Mouse (Mus musculus): Measurements from ENCODE around the gene Fbxo21. TPM values are rescaled to one million over a fixed set of nuclear protein-coding genes. Genes with fewer than 3 reads are reported as not detected.

Gene Fbxo21
- total RNA-seq, 4 experiments from 2014 or later: 29.2 to 43.0 (median 35.2) TPM

- no peak for DNase-seq (ENCODE audit: low spot score)
Measured at GRCm38 (mm10) chr5:118045385-118045784, 68.9 kb downstream of the Fbxo21 start.

GRCm38 (mm10) chr5:118047091-118047757 lies 70.7 kb downstream of the Fbxo21 start:
- DNase-seq (ENCODE audit: low spot score): no peak

GRCm38 (mm10) chr5:118048412-118048811 lies 71.9 kb downstream of the Fbxo21 start:
- DNase-seq (ENCODE audit: low spot score): no peak

GRCm38 (mm10) chr5:118048928-118049327 lies 72.4 kb downstream of the Fbxo21 start:
- DNase-seq (ENCODE audit: low spot score): no peak

- DNase-seq (ENCODE audit: low spot score): no peak
Measured at GRCm38 (mm10) chr5:118050743-118051142, 74.2 kb downstream of the Fbxo21 start.

- peak; percentile 46 for DNase-seq (ENCODE audit: low spot score)
Measured at GRCm38 (mm10) chr5:118051981-118052662, 75.6 kb downstream of the Fbxo21 start.

- DNase-seq (ENCODE audit: low spot score): no peak
Measured at GRCm38 (mm10) chr5:118053205-118053604, 76.7 kb downstream of the Fbxo21 start.

- peak; percentile 68 for DNase-seq (ENCODE audit: low spot score)
Measured at GRCm38 (mm10) chr5:118057508-118058111, 81.1 kb downstream of the Fbxo21 start.

- DNase-seq (ENCODE audit: low spot score): peak; percentile 58
Measured at GRCm38 (mm10) chr5:118058858-118059257, 82.3 kb downstream of the Fbxo21 start.

GRCm38 (mm10) chr5:118059646-118060045 lies 83.1 kb downstream of the Fbxo21 start:
- DNase-seq (ENCODE audit: low spot score): no peak

Other genes starting within 250 kb of the Fbxo21 start
- gene Nos1, start 195.7 kb upstream of the Fbxo21 start, total RNA-seq (2022): under 1 TPM; 0.31 to 0.57 (median 0.48) TPM
- 100 to 1,000 TPM; 204 to 264 (median 228) TPM for gene Tesc, start 51.0 kb downstream of the Fbxo21 start, total RNA-seq (2022)
- gene Fbxw8, start 178.7 kb downstream of the Fbxo21 start, total RNA-seq (2022): 10 to 100 TPM; 34.9 to 37.7 (median 36.6) TPM
- under 1 TPM; 0.23 to 0.46 (median 0.36) TPM for gene Hrk, start 187.9 kb downstream of the Fbxo21 start, total RNA-seq (2022)